Mouse (Mus musculus) midbrain, embryonic 10.5 days (tissue): ENCODE results near the gene Olfr906. TPM values are rescaled to one million over a fixed set of nuclear protein-coding genes. Genes with fewer than 3 reads are reported as not detected.

Experiments
- DNase-seq: peaks from one replicate; pipeline ENCODE4 v3.0.0-alpha.2; 2017; ENCODE audit warnings: low spot score
- H3K27ac ChIP-seq: fragments of 300-500 bp; sonication (generic); replicated peaks from 2 replicates; pipeline ENCODE4 v1.5.1; 2016; ENCODE audit warnings: mild to moderate bottlenecking
- H3K27me3 ChIP-seq: fragments of 300-500 bp; sonication (generic); 2 replicates; pipeline ENCODE4 v1.6.1; 2016; ENCODE audit warnings: low read depth, mild to moderate bottlenecking; ENCODE audit not compliant: poor library complexity, severe bottlenecking
- H3K36me3 ChIP-seq: fragments of 300-500 bp; sonication (generic); 2 replicates; pipeline ENCODE4 v1.6.1; 2016; ENCODE audit warnings: mild to moderate bottlenecking, moderate library complexity
- H3K4me1 ChIP-seq: fragments of 300-500 bp; sonication (generic); 2 replicates; pipeline ENCODE4 v1.6.1; 2016
- H3K4me3 ChIP-seq: fragments of 300-500 bp; sonication (generic); 2 replicates; pipeline ENCODE4 v1.5.1; 2016; ENCODE audit warnings: mild to moderate bottlenecking, moderate library complexity
- H3K9me3 ChIP-seq: fragments of 300-500 bp; sonication (generic); replicated peaks from 2 replicates; pipeline ENCODE4 v1.6.1; 2016; ENCODE audit warnings: mild to moderate bottlenecking
- WGBS: fragments of 180-500 bp; shearing (Covaris S2); methylation state at CpG from one replicate; pipeline ENCODE4 v1.1.7; 2016; 5-methylcytosine and 5-hydroxymethylcytosine counted together
- polyA plus RNA-seq: library from polyadenylated mRNA; unstranded; fragments of >200 nt; fragmentation: Nextera tagmentation; extraction: Ambion mirVana; gene quantifications from 2 replicates; pipeline ENCODE4 v1.2.1, GENCODE M21; 2016

Olfr906 gene
- polyA plus RNA-seq, result not detected in 2 replicates

DNA sequence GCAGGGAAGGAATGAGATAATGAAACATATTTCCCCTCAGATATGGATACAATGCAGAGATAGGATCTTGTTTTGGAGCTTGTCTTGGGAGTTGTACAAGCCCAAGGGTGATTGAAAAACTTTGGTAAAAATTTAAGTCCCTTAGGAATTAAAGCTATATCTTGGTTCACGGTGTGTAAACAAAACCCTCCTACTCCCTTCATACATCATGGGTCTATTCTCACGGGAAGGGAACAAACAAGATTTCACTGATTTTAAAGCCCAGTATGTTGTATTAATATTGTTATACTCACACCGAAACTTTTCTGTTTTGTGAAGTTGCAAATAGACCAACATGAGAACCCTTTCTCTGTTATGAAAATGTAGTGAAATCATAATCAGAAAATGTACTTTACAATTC lies at the start of gene Olfr906:
Gene Olfr906, plus strand, starts transcription at position 301 of the 400 bp plus-strand sequence.
- Histone ChIP-seq H3K27me3 (no peaks in the 10 kb centered on the region), H3K9me3 (no peaks in the 10 kb centered on the region), H3K4me1 (no peaks in the 10 kb centered on the region), H3K36me3 (no peaks in the 10 kb centered on the region), H3K4me3 (no peak within 1 kb of the TSS), H3K27ac (no peak within 1 kb of the TSS)
- WGBS, result 90% methylated on average over 3 of the region's 3 CpGs
- DNase-seq, result no peak

DNA sequence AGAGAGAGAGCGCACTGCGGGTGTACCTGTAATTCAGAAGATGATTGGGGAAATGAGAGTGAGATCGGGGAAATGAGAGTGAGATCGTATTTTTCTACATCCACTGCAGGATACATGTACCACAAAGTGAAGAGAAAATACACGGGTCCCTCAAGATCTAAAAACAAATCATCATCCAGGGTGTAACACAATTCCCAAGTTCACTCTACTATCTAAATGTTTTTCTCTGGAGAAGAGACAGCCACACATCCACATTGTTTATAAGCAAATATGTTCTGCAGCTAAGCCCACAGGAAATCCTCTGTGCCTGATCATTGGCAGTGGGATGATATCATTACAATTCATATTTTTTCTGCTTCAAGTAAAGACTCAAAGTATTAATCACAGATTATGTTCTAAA lies 39.5 kb upstream of the Olfr906 start, which contains the start of gene Olfr902:
Gene Olfr902, plus strand, starts transcription at position 301 of the 400 bp plus-strand sequence.
- no peaks in the 10 kb centered on the region for H3K9me3 ChIP-seq
- WGBS, result 86% methylated on average over 5 of the region's 5 CpGs
- H3K4me1 ChIP-seq, result no peaks in the 10 kb centered on the region
- H3K4me3 ChIP-seq, result no peak within 1 kb of the TSS
- H3K36me3 ChIP-seq, result no peaks in the 10 kb centered on the region
- no peaks in the 10 kb centered on the region for H3K27me3 ChIP-seq
- H3K27ac ChIP-seq, result no peak within 1 kb of the TSS
- DNase-seq, result no peak

DNA sequence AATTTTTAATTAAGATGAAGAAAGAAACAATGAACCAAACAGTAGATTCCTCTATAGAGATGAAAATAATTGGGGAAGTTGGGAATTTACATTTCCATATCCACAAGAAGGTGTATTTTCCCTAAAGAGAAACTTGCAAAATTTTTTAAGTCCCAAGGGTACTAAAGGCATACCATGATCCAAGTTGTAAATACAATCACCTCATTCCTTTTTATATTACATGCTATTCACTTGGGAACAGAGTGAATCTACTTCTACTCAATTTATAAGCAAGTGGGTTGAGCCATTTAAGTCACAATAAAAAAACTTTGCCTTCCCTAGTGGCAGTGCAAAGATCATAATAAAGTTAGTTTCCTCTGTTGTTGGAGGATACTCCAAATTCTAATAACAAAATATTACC lies 24.0 kb upstream of the Olfr906 start, which contains the start of gene Olfr904:
Gene Olfr904, plus strand, starts transcription at position 301 of the 400 bp plus-strand sequence.
- Histone ChIP-seq H3K4me3 (no peak within 1 kb of the TSS), H3K4me1 (no peaks in the 10 kb centered on the region), H3K27ac (no peak within 1 kb of the TSS), H3K36me3 (no peaks in the 10 kb centered on the region), H3K27me3 (no peaks in the 10 kb centered on the region), H3K9me3 (no peaks in the 10 kb centered on the region)
- DNase-seq, result no peak

DNA sequence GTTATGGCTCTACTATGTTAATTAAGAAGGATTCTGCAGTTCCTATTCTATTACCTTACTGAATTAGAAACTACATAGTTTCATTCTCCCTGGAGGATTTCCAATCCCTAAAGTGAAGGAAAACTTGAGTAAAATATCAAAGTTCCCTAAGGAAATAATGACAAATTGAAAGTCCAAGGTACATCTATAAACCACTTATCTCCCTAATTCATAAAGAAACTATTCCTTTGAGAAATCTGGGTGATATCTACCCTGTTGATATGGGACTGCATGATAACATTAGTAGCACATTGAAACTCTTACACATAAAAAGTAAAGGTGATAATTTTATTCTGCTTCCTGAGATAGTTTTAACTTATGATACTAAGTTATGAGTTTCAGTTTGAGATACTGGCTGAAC lies 16.1 kb upstream of the Olfr906 start, which contains the start of gene Olfr905:
Gene Olfr905, plus strand, starts transcription at position 301 of the 400 bp plus-strand sequence.
- no peak within 1 kb of the TSS for H3K4me3 ChIP-seq
- no peaks in the 10 kb centered on the region for H3K36me3 ChIP-seq
- H3K27ac ChIP-seq, result no peak within 1 kb of the TSS
- H3K9me3 ChIP-seq, result no peaks in the 10 kb centered on the region
- H3K27me3 ChIP-seq, result no peaks in the 10 kb centered on the region
- H3K4me1 ChIP-seq, result no peaks in the 10 kb centered on the region
- DNase-seq, result no peak

DNA sequence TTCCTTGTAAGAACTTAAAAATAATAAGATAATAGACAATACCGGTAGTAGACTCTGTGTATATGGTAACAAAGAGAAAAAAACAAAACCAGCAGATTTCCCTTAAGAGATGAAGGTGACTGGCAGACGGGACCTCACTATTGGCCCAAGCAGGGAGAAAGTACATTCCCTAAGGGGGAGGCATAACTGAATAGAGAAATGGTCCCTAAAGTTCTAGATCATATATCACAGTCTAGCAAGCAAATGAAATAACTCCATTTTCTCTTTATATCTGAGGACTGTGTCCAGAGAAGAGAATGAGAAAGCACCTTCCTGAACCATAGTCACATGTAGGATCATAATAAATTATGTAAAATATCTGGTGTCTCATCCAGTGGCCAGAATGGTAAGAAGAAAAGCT lies 8.6 kb downstream of the Olfr906 start, which contains the start of gene Olfr907:
Gene Olfr907, plus strand, starts transcription at position 301 of the 400 bp plus-strand sequence.
- 83% methylated on average over 2 of the region's 2 CpGs for WGBS
- Histone ChIP-seq H3K27ac (no peak within 1 kb of the TSS), H3K27me3 (no peaks in the 10 kb centered on the region), H3K9me3 (no peaks in the 10 kb centered on the region), H3K4me1 (no peaks in the 10 kb centered on the region), H3K36me3 (no peaks in the 10 kb centered on the region), H3K4me3 (no peak within 1 kb of the TSS)
- DNase-seq, result no peak

DNA sequence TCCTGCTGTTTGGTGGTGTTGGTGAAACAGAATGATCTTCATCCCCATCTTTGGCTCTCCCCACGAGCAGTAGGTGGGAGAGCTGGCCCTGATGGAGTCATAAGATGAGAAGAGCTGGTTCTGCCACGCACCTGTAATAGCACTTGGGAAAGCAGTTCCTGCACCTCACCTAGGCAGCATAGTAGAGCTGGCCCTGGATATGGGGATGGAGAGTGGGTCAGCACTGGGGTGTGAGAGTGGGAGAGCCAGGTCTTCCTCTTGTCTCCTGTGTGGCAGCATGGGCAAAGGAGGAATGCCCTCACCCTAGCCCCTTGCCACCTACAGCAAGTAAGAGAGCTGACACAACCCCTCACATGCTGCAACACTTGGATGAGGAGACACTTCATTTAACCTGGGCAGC lies 25.5 kb downstream of the Olfr906 start:
- WGBS, result 79% methylated on average over 2 of the region's 2 CpGs
- H3K4me3 ChIP-seq, result no peak overlapping the region

DNA sequence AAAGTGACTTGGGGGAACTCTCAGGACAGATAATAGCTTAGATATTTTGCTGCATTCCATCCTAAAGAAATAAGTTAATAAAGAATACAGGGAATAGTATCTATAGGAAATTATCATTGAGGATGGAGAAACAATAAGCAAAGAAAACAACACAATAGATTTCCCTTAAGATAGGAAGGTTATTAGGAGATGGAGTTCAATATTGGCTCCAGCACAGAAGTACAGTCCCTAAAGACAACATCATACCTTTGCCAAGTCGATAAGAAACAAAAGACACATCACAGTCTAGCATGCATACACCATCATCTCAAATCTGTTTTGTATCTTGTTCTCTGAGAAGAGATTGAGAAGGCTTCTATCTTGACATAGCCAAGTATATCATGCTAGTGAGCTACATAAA lies 34.4 kb downstream of the Olfr906 start, which contains the start of gene Olfr911-ps1:
Gene Olfr911-ps1, plus strand, starts transcription at position 301 of the 400 bp plus-strand sequence.
- no peak for DNase-seq
- Histone ChIP-seq H3K9me3 (no peaks in the 10 kb centered on the region), H3K27me3 (no peaks in the 10 kb centered on the region), H3K27ac (no peak within 1 kb of the TSS), H3K36me3 (no peaks in the 10 kb centered on the region), H3K4me3 (no peak within 1 kb of the TSS), H3K4me1 (no peaks in the 10 kb centered on the region)
- WGBS, result 74% methylated on average over 1 of the region's 1 CpGs

More for the DNA sequence above, 25.5 kb downstream of the Olfr906 start:
- Histone ChIP-seq H3K36me3 (no peaks in the 10 kb centered on the region), H3K9me3 (no peaks in the 10 kb centered on the region), H3K27ac (no peak overlapping the region), H3K4me1 (no peaks in the 10 kb centered on the region), H3K27me3 (no peaks in the 10 kb centered on the region)
- DNase-seq, result no peak

DNA sequence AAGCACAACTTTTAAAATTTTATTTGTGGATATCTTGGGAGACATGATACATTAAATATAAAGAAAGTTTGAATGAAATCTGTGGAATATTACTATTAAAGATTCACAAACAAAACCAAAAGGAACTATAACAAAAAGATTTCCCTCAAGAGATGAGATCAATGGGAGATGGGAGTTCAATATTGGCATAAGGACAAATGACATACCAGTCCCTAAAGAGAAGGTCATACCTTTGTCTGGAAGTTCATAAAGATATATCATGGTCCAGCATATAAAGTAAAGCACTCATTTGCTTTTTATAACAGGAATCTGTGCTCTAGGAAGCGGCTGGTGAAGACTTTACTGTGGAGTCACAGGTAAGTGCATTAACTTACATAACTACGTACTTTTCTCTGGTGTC lies 50.7 kb downstream of the Olfr906 start, which contains the start of gene Olfr910:
Gene Olfr910, plus strand, starts transcription at position 301 of the 400 bp plus-strand sequence.
- 92% methylated on average over 2 of the region's 2 CpGs for WGBS
- Histone ChIP-seq H3K36me3 (no peaks in the 10 kb centered on the region), H3K27ac (no peak within 1 kb of the TSS), H3K9me3 (no peaks in the 10 kb centered on the region), H3K27me3 (no peaks in the 10 kb centered on the region), H3K4me3 (no peak within 1 kb of the TSS), H3K4me1 (no peaks in the 10 kb centered on the region)
- DNase-seq, result no peak

Other genes starting within 250 kb of the Olfr906 start
- gene Olfr143, start 234.3 kb upstream of the Olfr906 start, polyA plus RNA-seq, result not detected in 2 replicates
- not detected in 2 replicates for gene Olfr895, start 219.2 kb upstream of the Olfr906 start, polyA plus RNA-seq
- not detected in 2 replicates for gene Olfr896-ps1, start 196.0 kb upstream of the Olfr906 start, polyA plus RNA-seq
- gene Olfr25, start 158.0 kb upstream of the Olfr906 start, polyA plus RNA-seq, result not detected in 2 replicates
- gene Olfr898, start 138.7 kb upstream of the Olfr906 start, polyA plus RNA-seq, result not detected in 2 replicates
- not detected in 2 replicates for gene Olfr250, start 120.2 kb upstream of the Olfr906 start, polyA plus RNA-seq
- gene Olfr251, start 110.0 kb upstream of the Olfr906 start, polyA plus RNA-seq, result not detected in 2 replicates
- not detected in 2 replicates for gene Olfr147, start 85.4 kb upstream of the Olfr906 start, polyA plus RNA-seq
- gene Olfr901, start 57.6 kb upstream of the Olfr906 start, polyA plus RNA-seq, result not detected in 2 replicates
- gene Olfr902, start 39.4 kb upstream of the Olfr906 start, polyA plus RNA-seq, result not detected in 2 replicates
- not detected in 2 replicates for gene Olfr904, start 23.9 kb upstream of the Olfr906 start, polyA plus RNA-seq
- gene Olfr905, start 16.0 kb upstream of the Olfr906 start, polyA plus RNA-seq, result not detected in 2 replicates
- gene Olfr907, start 8.7 kb downstream of the Olfr906 start, polyA plus RNA-seq, result not detected in 2 replicates
- not detected in 2 replicates for gene Olfr911-ps1, start 34.5 kb downstream of the Olfr906 start, polyA plus RNA-seq
- gene Olfr910, start 50.8 kb downstream of the Olfr906 start, polyA plus RNA-seq, result not detected in 2 replicates
- gene Olfr912, start 93.1 kb downstream of the Olfr906 start, polyA plus RNA-seq, result not detected in 2 replicates
- gene Olfr913, start 105.7 kb downstream of the Olfr906 start, polyA plus RNA-seq, result not detected in 2 replicates
- not detected in 2 replicates for gene Olfr914, start 118.0 kb downstream of the Olfr906 start, polyA plus RNA-seq
- not detected in 2 replicates for gene Olfr916, start 172.8 kb downstream of the Olfr906 start, polyA plus RNA-seq
- not detected in 2 replicates for gene Olfr917, start 178.8 kb downstream of the Olfr906 start, polyA plus RNA-seq
- not detected in 2 replicates for gene Olfr918, start 187.5 kb downstream of the Olfr906 start, polyA plus RNA-seq
- not detected in 2 replicates for gene Olfr919, start 216.6 kb downstream of the Olfr906 start, polyA plus RNA-seq
- 6.0 and 7.2 TPM in 2 replicates for gene Vwa5a, start 231.2 kb downstream of the Olfr906 start, polyA plus RNA-seq